Mouse (Mus musculus) intestine, embryonic 15.5 days (tissue): ENCODE results near the gene Cct5. TPM values are rescaled to one million over a fixed set of nuclear protein-coding genes. Genes with fewer than 3 reads are reported as not detected.

Experiments
- ATAC-seq: fragments of 200-750 bp; cut with Nextera tagmentation; 2 replicates; pipeline ENCODE4 v1.8.0; 2017; ENCODE audit warnings: moderate TSS enrichment, moderate library complexity
- H3K27ac ChIP-seq: fragments of 300-500 bp; sonication (generic); 2 replicates; pipeline ENCODE4 v1.5.1; 2015; ENCODE audit warnings: mild to moderate bottlenecking, inconsistent platforms
- H3K27me3 ChIP-seq: fragments of 300-500 bp; sonication (generic); replicated peaks from 2 replicates; pipeline ENCODE4 v1.6.1; 2015; ENCODE audit warnings: inconsistent platforms
- H3K36me3 ChIP-seq: fragments of 300-500 bp; sonication (generic); 2 replicates; pipeline ENCODE4 v1.6.1; 2015; ENCODE audit warnings: inconsistent platforms
- H3K4me1 ChIP-seq: fragments of 300-500 bp; sonication (generic); replicated peaks from 2 replicates; pipeline ENCODE4 v1.6.1; 2015; ENCODE audit warnings: inconsistent platforms
- H3K4me2 ChIP-seq: fragments of 300-500 bp; sonication (generic); replicated peaks from 2 replicates; pipeline ENCODE4 v1.6.1; 2015; ENCODE audit warnings: mild to moderate bottlenecking, inconsistent platforms
- H3K4me3 ChIP-seq: fragments of 300-500 bp; sonication (generic); replicated peaks from 2 replicates; pipeline ENCODE4 v1.5.1; 2015; ENCODE audit warnings: inconsistent platforms
- H3K9ac ChIP-seq: fragments of 300-500 bp; sonication (generic); 2 replicates; pipeline ENCODE4 v1.6.1; 2015; ENCODE audit warnings: inconsistent platforms
- H3K9me3 ChIP-seq: fragments of 300-500 bp; sonication (generic); 2 replicates; pipeline ENCODE4 v1.6.1; 2016; ENCODE audit warnings: inconsistent platforms
- WGBS: fragments of 180-500 bp; shearing (Covaris S2); methylation state at CpG from one replicate; pipeline ENCODE4 v1.1.7; 2015; 5-methylcytosine and 5-hydroxymethylcytosine counted together
- polyA plus RNA-seq: library from polyadenylated mRNA; unstranded; fragments of >200 nt; fragmentation: Nextera tagmentation; extraction: Ambion mirVana; gene quantifications from 2 replicates; pipeline ENCODE4 v1.2.1, GENCODE M21; 2015

Gene Cct5
- polyA plus RNA-seq, 1 experiment from 2014 or later = 508 TPM

GRCm38 (mm10) chr15:31561390-31561789, 40.2 kb downstream of the Cct5 start:
- Histone ChIP-seq H3K27ac (no peak overlapping the region), H3K4me2 (no peak overlapping the region), H3K4me3 (no peak overlapping the region), H3K27me3 (no peaks in the 10 kb centered on the region), H3K36me3 (no peaks in the 10 kb centered on the region), H3K4me1 (peaks cover 2% of the 10 kb centered on the region; the same call in 1 of the 2 replicates), H3K9me3 (no peaks in the 10 kb centered on the region), H3K9ac (no peak overlapping the region)
- 82% methylated on average over 6 of the region's 6 CpGs for WGBS
- ATAC-seq = no peak

- Histone ChIP-seq H3K27me3 (no peaks in the 10 kb centered on the region), H3K36me3 (no peaks in the 10 kb centered on the region), H3K4me2 (no peak overlapping the region), H3K9me3 (no peaks in the 10 kb centered on the region), H3K4me1 (no peaks in the 10 kb centered on the region), H3K4me3 (no peak overlapping the region), H3K27ac (no peak overlapping the region), H3K9ac (no peak overlapping the region)
- no peak for ATAC-seq
- 79% methylated on average over 2 of the region's 2 CpGs for WGBS
These were observed 46.7 kb downstream of the Cct5 start for GRCm38 (mm10) chr15:31554855-31555254.

GRCm38 (mm10) chr15:31550381-31550780, 51.2 kb downstream of the Cct5 start:
- H3K27me3 ChIP-seq = no peaks in the 10 kb centered on the region
- no peak overlapping the region for H3K27ac ChIP-seq
- no peak overlapping the region for H3K4me3 ChIP-seq
- H3K9me3 ChIP-seq = no peaks in the 10 kb centered on the region
- no peaks in the 10 kb centered on the region for H3K4me1 ChIP-seq
- H3K9ac ChIP-seq = no peak overlapping the region
- ATAC-seq = no peak
- no peak overlapping the region for H3K4me2 ChIP-seq
- 80% methylated on average over 4 of the region's 4 CpGs for WGBS
- no peaks in the 10 kb centered on the region for H3K36me3 ChIP-seq

- H3K9ac ChIP-seq = no peak overlapping the region
- no peak overlapping the region for H3K4me3 ChIP-seq
- no peak overlapping the region for H3K4me2 ChIP-seq
- no peaks in the 10 kb centered on the region for H3K36me3 ChIP-seq
- H3K9me3 ChIP-seq = no peaks in the 10 kb centered on the region
- 0 out of 2 replicates have a peak, but pooled peaks cover 2% of the 10 kb centered on the region for H3K4me1 ChIP-seq
- no peak overlapping the region for H3K27ac ChIP-seq
- 69% methylated on average over 5 of the region's 5 CpGs for WGBS
- no peak for ATAC-seq
- H3K27me3 ChIP-seq = no peaks in the 10 kb centered on the region
These were observed 54.2 kb downstream of the Cct5 start for GRCm38 (mm10) chr15:31547421-31547820.

GRCm38 (mm10) chr15:31546291-31546690, 55.3 kb downstream of the Cct5 start:
- Histone ChIP-seq H3K9me3 (no peaks in the 10 kb centered on the region), H3K9ac (no peak overlapping the region), H3K4me3 (no peak overlapping the region), H3K27ac (no peak overlapping the region), H3K27me3 (no peaks in the 10 kb centered on the region), H3K4me2 (no peak overlapping the region), H3K4me1 (peaks cover 8% of the 10 kb centered on the region; the same call in 1 of the 2 replicates), H3K36me3 (no peaks in the 10 kb centered on the region)
- WGBS = 83% methylated on average over 6 of the region's 6 CpGs
- ATAC-seq = no peak

GRCm38 (mm10) chr15:31545058-31545457, 56.5 kb downstream of the Cct5 start:
- peak; percentile 71 for ATAC-seq
- H3K4me3 ChIP-seq = no peak overlapping the region
- WGBS = 42% methylated on average over 1 of the region's 1 CpGs
- no peak overlapping the region for H3K9ac ChIP-seq
- H3K36me3 ChIP-seq = no peaks in the 10 kb centered on the region
- no peaks in the 10 kb centered on the region for H3K27me3 ChIP-seq
- H3K9me3 ChIP-seq = no peaks in the 10 kb centered on the region
- no peak overlapping the region for H3K4me2 ChIP-seq
- H3K27ac ChIP-seq = no peak overlapping the region
- peaks cover 8% of the 10 kb centered on the region; the same call in 1 of the 2 replicates for H3K4me1 ChIP-seq

GRCm38 (mm10) chr15:31543246-31543645, 58.4 kb downstream of the Cct5 start:
- H3K9me3 ChIP-seq = no peaks in the 10 kb centered on the region
- H3K27me3 ChIP-seq = no peaks in the 10 kb centered on the region
- H3K4me1 ChIP-seq = peaks cover 8% of the 10 kb centered on the region; the same call in 1 of the 2 replicates
- no peak for ATAC-seq
- H3K9ac ChIP-seq = no peak overlapping the region
- H3K4me3 ChIP-seq = no peak overlapping the region
- WGBS = 31% methylated on average over 3 of the region's 3 CpGs
- H3K36me3 ChIP-seq = no peaks in the 10 kb centered on the region
- H3K4me2 ChIP-seq = no peak overlapping the region
- H3K27ac ChIP-seq = no peak overlapping the region

GRCm38 (mm10) chr15:31542013-31542958, 59.3 kb downstream of the Cct5 start:
- no peak overlapping the region for H3K4me3 ChIP-seq
- H3K27me3 ChIP-seq = no peaks in the 10 kb centered on the region
- peak overlapping the region; percentile 64 for H3K27ac ChIP-seq
- H3K9me3 ChIP-seq = no peaks in the 10 kb centered on the region
- peaks cover 8% of the 10 kb centered on the region; the same call in 1 of the 2 replicates for H3K4me1 ChIP-seq
- peak; percentile 68 for ATAC-seq
- H3K9ac ChIP-seq = no peak overlapping the region
- H3K4me2 ChIP-seq = peak overlapping the region; percentile 33
- H3K36me3 ChIP-seq = no peaks in the 10 kb centered on the region
- 14% methylated on average over 10 of the region's 10 CpGs for WGBS

Other genes with a start within 250 kb of the Cct5 start
- 0.34 and 0.43 TPM in 2 replicates for gene Ankrd33b, start 234.1 kb downstream of the Cct5 start, polyA plus RNA-seq
- gene Ropn1l, start 148.1 kb downstream of the Cct5 start, polyA plus RNA-seq = 2.0 and 2.3 TPM in 2 replicates
- gene March6, start 70.8 kb downstream of the Cct5 start, polyA plus RNA-seq = 25.0 and 26.0 TPM in 2 replicates
- 34.6 and 36.4 TPM in 2 replicates for gene Cmbl, start 36.4 kb downstream of the Cct5 start, polyA plus RNA-seq
- gene Fam173b, start within 50 bp of the Cct5 start, polyA plus RNA-seq = 15.2 and 16.6 TPM in 2 replicates